Mouse (Mus musculus): ENCODE measurements at regions not wholly inside any gene's neighbourhood (a gene's known extent, or its start where the extent isn't known, plus 50 kb on each side); places are given as distances from the start of the nearest gene placed in this dataset.

- intact Hi-C loops (cut with DNase I) = no loop called here
- no peak for DNase-seq
These were observed 190.2 kb upstream of the Dynlrb2 start for GRCm38 (mm10) chr8:116314429-116315092.

DNA sequence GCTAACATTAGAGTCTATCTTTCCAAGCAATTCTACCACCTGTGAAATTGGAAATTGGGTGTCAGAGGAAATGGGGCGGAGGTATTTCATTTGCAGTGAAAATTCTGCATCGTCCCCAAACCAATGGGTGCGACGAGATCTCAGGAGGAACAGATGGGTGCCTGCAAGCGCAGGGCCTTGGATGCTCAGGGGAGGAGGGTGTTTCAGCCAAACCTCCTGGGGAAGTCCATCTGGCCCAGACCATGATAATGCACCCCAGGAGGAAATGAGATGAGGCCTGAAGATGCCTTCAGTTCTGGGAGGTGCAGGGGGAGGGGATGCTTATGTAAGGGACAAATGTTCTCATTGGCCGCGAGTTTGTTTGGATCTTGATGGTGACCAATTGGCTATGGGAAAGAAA is 205.9 kb upstream of the Dynlrb2 start:
- intact Hi-C loops (cut with DNase I) = no loop called here
- DNase-seq = no peak

DNA sequence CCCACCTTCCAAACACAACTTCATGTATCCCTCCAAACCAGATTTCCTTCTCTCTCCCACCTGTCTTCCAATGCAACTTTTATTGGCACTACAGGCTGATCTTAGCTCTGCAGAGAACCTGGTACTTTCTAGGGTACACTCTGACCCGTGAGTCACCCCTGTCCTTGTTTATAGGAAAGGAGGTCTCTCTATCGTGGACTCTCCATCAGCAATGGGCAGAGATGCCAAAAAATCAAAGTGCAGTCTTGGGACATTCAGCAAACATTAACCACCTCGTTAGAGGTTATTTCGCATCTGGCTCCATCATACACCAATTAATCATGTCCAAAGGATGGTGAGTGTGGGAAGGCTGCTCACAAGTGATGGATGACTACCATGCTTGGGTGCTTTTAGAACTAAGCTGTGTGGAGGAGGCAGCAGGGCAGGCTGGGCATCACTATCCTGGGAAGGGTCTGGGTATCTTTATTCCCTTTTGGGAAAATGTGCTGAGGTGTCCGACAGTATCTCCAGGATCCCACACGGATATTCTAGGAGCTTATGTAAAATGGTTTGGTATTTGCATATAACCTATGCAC is 214.0 kb upstream of the Dynlrb2 start:
- intact Hi-C loops (cut with DNase I) = no loop called here
- no peak for DNase-seq

- intact Hi-C loops (cut with DNase I) = no loop called here
- DNase-seq = no peak
These were observed 215.5 kb upstream of the Dynlrb2 start for GRCm38 (mm10) chr8:116289237-116289636.

GRCm38 (mm10) chr8:116283990-116284389 is 220.8 kb upstream of the Dynlrb2 start:
- intact Hi-C loops (cut with DNase I) = no loop called here
- no peak for DNase-seq

GRCm38 (mm10) chr8:116282341-116282740 is 222.4 kb upstream of the Dynlrb2 start:
- intact Hi-C loops (cut with DNase I) = no loop called here
- no peak for DNase-seq

GRCm38 (mm10) chr8:116275014-116275413 is 229.8 kb upstream of the Dynlrb2 start:
- no peak for DNase-seq
- intact Hi-C loops (cut with DNase I) = no loop called here

GRCm38 (mm10) chr8:116271238-116271637 is 233.5 kb upstream of the Dynlrb2 start:
- DNase-seq = no peak
- intact Hi-C loops (cut with DNase I) = no loop called here

GRCm38 (mm10) chr8:116269393-116269792 is 235.4 kb upstream of the Dynlrb2 start:
- no peak for DNase-seq
- intact Hi-C loops (cut with DNase I) = no loop called here

GRCm38 (mm10) chr8:116268685-116269084 is 236.1 kb upstream of the Dynlrb2 start:
- intact Hi-C loops (cut with DNase I) = no loop called here

DNA sequence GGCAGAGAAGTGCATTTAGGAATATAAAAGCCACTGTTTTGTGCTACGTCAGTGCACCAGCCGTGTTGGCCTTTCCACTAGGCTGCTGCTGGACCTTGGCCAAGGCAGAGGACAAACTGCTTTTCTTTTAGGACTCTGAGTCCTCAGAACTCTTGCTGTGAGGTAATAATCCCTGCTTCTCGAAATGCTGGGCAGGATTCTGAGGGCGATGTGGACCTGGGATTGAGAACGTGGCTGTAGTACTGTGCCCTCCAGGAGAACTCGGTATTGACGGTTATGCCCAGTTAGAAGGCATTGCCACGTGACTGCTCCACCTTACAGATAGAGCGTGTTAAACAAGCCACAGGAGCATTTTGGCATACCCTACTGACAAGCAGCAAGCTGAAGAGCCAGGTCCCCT is 236.6 kb upstream of the Dynlrb2 start:
- intact Hi-C loops (cut with DNase I) = no loop called here

More at GRCm38 (mm10) chr8:116268685-116269084, 236.1 kb upstream of the Dynlrb2 start:
- no peak for DNase-seq

GRCm38 (mm10) chr8:116267021-116267420 is 237.8 kb upstream of the Dynlrb2 start:
- no peak for DNase-seq
- intact Hi-C loops (cut with DNase I) = no loop called here

More for the DNA sequence above, 236.6 kb upstream of the Dynlrb2 start:
- peak; percentile 25 to 31 for DNase-seq

DNA sequence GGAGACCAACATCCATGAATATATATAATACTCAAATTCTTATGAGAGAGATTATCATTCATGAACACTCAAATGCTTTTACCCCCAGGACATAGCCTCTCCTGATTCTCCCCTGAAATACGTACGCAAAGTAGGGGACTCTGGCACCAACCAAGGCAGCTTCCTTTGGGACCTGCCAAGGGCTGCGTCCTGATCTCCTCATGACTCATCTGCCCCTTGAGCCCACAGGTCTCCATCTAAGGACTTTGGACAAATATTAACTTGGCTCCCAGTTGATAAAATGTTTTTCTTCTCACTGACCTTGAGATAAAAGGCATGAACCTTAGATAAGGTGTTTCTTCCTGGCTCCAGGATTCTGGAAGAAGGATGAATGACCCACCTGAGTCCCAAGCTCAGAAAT is 239.2 kb upstream of the Dynlrb2 start:
- no peak for DNase-seq
- intact Hi-C loops (cut with DNase I) = no loop called here

DNA sequence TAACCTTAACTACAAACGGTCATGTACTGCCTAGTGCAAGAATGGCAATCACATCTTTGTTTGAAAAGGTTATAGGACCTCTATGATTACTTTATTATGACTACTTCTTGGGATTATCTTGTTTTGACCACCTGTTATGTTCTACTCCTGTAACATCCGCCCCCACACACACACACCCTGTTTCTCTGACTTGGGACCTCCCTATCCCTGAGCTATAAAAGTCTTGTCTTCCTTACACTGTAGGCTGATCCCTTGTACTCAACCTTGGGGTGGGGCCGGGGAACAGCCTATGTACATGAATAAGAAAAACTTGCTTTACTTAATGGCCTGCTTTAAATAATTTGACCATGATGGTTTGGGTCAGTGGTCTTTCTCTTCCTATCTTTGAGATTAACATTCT is 240.7 kb upstream of the Dynlrb2 start:
- intact Hi-C loops (cut with DNase I) = no loop called here
- DNase-seq = no peak

DNA sequence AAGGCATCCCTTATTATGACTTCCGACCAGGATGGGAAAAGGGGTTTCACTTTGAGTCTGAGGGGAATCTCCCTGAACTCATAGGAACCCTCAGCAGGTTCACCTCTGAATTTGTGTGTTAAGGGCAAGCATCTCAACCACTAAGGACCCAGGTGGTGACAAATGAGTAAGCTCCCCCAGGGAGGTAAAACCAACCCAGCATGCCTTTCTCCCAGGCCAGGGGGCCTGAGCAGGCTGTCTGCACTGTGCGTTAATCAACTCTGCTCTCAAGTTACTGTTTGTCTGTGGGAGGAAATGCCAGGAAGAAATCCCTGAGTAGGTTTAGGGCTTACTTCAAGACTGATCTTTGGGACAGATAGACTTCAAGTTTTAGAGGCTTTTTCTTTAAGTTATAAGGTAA is 243.5 kb upstream of the Dynlrb2 start:
- intact Hi-C loops (cut with DNase I) = no loop called here
- no peak for DNase-seq

DNA sequence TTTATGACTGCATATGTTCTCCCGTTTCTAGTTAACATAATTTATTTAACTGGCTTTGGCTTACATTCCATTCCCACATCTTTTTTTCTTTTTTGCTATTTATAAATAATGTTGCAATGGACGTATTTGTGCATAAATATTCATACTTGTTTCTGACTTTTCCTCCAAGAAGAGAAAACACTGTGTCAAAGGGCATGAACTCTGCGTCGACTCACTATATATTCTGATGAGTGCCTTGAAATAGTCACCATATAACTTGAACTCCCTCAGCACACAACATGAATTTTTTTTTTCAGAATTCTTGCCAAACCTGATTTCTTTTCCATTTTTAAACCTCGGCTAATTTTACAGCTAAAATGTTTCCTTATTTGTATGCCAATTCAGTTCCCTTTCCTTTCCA is 249.4 kb upstream of the Dynlrb2 start:
- DNase-seq = no peak
- intact Hi-C loops (cut with DNase I) = no loop called here

GRCm38 (mm10) chr8:116252455-116253216 is 252.1 kb upstream of the Dynlrb2 start:
- intact Hi-C loops (cut with DNase I) = no loop called here
- no peak for DNase-seq

- intact Hi-C loops (cut with DNase I) = no loop called here
These were observed 256.4 kb upstream of the Dynlrb2 start for GRCm38 (mm10) chr8:116248398-116248797.

DNA sequence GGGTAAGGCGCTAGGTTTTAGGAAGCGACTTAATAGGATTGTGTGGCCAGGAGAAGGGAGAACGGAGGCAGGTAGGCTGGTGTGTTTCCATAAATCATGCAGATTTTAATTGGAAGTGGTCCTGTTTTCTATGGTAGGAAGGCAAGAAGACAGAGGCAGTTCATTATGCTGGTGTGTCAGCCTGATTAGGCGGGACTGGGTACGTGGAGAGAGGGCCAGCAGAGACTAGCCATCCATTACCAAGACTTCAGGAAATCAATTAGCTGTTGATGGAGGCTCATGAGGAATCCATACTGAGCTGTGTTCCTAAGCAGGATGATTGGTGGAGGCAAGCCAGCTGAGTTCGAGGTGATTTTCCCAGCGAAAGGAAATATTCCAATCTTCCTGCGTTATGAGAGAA is 261.3 kb upstream of the Dynlrb2 start:
- intact Hi-C loops (cut with DNase I) = no loop called here
- no peak for DNase-seq

More at GRCm38 (mm10) chr8:116248398-116248797, 256.4 kb upstream of the Dynlrb2 start:
- no peak for DNase-seq

DNA sequence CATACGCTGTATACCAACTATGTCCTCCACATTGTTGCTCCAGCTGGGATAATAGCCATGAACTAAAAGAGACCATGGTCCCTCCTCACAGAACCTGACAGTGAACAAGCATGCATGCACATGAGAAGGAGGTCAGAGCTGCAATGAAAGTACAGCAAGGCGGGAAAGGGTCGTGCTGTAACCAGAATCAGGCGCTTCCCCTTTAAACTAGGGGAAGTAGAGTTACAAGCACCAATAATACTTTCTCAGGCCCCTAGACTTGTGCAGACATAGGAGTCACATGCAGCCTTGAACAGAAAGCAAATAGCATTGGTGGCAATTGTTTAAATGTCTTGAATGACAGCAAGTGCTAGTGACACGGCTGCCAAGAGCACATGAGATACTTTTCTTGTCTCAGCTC is 261.8 kb upstream of the Dynlrb2 start:
- intact Hi-C loops (cut with DNase I) = no loop called here
- DNase-seq = no peak

DNA sequence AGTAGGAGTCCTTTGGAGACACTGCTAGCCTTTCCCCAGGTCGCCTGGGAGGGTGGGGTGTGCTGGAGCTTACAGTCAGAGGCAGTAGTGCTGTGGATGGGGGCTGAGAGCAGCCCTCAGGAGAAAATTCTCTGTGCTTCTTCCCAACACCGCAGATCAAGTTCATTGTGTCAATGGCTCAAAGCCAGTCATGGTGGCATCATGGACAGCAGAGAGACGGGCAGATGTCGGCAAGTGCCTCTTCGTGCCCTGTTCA is 262.9 kb upstream of the Dynlrb2 start:
- DNase-seq = no peak
- intact Hi-C loops (cut with DNase I) = no loop called here

Data from heart, postnatal 36 days (tissue).